Mouse (Mus musculus): ENCODE results near the gene Dnali1. TPM values are rescaled to one million over a fixed set of nuclear protein-coding genes. Genes with fewer than 3 reads are reported as not detected.

Dnali1 gene
- polyA plus RNA-seq, 1 experiment = 0.14 TPM

- H3K4me2 ChIP-seq (ENCODE audit: low read depth) = peak within 1 kb of the TSS; percentile 98
- H3K79me2 ChIP-seq (ENCODE audit: control insufficient read depth, insufficient read depth) = peaks cover 34% of the 10 kb centered on the region
- peak within 1 kb of the TSS; percentile 68 for H3K4me3 ChIP-seq
- H3K36me3 ChIP-seq (ENCODE audit: control insufficient read depth, insufficient read depth) = peaks cover 22% of the 10 kb centered on the region
- no peaks in the 10 kb centered on the region for H3K27me3 ChIP-seq (ENCODE audit: control insufficient read depth, insufficient read depth, insufficient read length)
- TF ChIP-seq POLR2A (IDR thresholded peaks at IDR 0.05; ENCODE audit: insufficient read length, low read depth) = peak; percentile 94
- no peak for TF ChIP-seq E2F4 (IDR thresholded peaks at IDR 0.05; ENCODE audit: insufficient read depth)
- no peak for TF ChIP-seq CEBPB (IDR thresholded peaks at IDR 0.05; ENCODE audit: insufficient read depth, poor library complexity, severe bottlenecking)
- no peak for TF ChIP-seq MAX (IDR thresholded peaks at IDR 0.05; ENCODE audit: low read depth)
- TF ChIP-seq MYOG (IDR thresholded peaks at IDR 0.05; ENCODE audit: control insufficient read depth in 1 of 3, insufficient read depth in 1 of 3, insufficient read length in 2 of 3, low read depth in 2 of 3) = peak in 1 of 3 experiments; percentile 42
- peak; percentile 91 for TF ChIP-seq POLR2AphosphoS2 (IDR thresholded peaks at IDR 0.05; ENCODE audit: insufficient read length, low read depth)
- no peak for TF ChIP-seq REST (IDR thresholded peaks at IDR 0.05; ENCODE audit: insufficient read depth, insufficient read length)
- no peak for TF ChIP-seq SRF (IDR thresholded peaks at IDR 0.05; ENCODE audit: control insufficient read depth, insufficient read length, low read depth)
- no peak for TF ChIP-seq TCF3 (IDR thresholded peaks at IDR 0.05; ENCODE audit: insufficient read length, low read depth)
- TF ChIP-seq MYOD1 (IDR thresholded peaks at IDR 0.05; ENCODE audit: control insufficient read depth in 1 of 3, insufficient read length in 2 of 3, low read depth in 2 of 3) = peak in 2 of 3 experiments; percentile 16 to 36
- TF ChIP-seq USF1 (IDR thresholded peaks at IDR 0.05; ENCODE audit: low read depth) = no peak
- TF ChIP-seq TCF12 (IDR thresholded peaks at IDR 0.05; ENCODE audit: insufficient read depth, poor library complexity, severe bottlenecking) = no peak
- H3ac ChIP-seq (ENCODE audit: control insufficient read depth, insufficient read length) = peak within 1 kb of the TSS; percentile 90
Measured at GRCm38 (mm10) chr4:125066490-125067370, 1.2 kb upstream of the Dnali1 start, which contains the start of gene Snip1. Gene Snip1 (plus strand): TSS chr4:125066672.

- Histone ChIP-seq H3K27me3 (ENCODE audit: control insufficient read depth, insufficient read depth, insufficient read length) (no peaks in the 10 kb centered on the region), H3ac (ENCODE audit: control insufficient read depth, insufficient read length) (no peak overlapping the region), H3K36me3 (ENCODE audit: control insufficient read depth, insufficient read depth) (peaks cover under 1% of the 10 kb centered on the region), H3K79me2 (ENCODE audit: control insufficient read depth, insufficient read depth) (peaks cover 20% of the 10 kb centered on the region), H3K4me3 (no peak overlapping the region), H3K4me2 (ENCODE audit: low read depth) (no peak overlapping the region)
- TF ChIP-seq REST (IDR thresholded peaks at IDR 0.05; ENCODE audit: insufficient read depth, insufficient read length) (no peak), TCF3 (IDR thresholded peaks at IDR 0.05; ENCODE audit: insufficient read length, low read depth) (no peak), MYOG (IDR thresholded peaks at IDR 0.05; ENCODE audit: control insufficient read depth in 1 of 3, insufficient read depth in 1 of 3, insufficient read length in 2 of 3, low read depth in 2 of 3) (no peak), CEBPB (IDR thresholded peaks at IDR 0.05; ENCODE audit: insufficient read depth, poor library complexity, severe bottlenecking) (no peak), MYOD1 (IDR thresholded peaks at IDR 0.05; ENCODE audit: control insufficient read depth in 1 of 3, insufficient read length in 2 of 3, low read depth in 2 of 3) (no peak), USF1 (IDR thresholded peaks at IDR 0.05; ENCODE audit: low read depth) (no peak), POLR2A (IDR thresholded peaks at IDR 0.05; ENCODE audit: insufficient read length, low read depth) (no peak), POLR2AphosphoS2 (IDR thresholded peaks at IDR 0.05; ENCODE audit: insufficient read length, low read depth) (no peak), TCF12 (IDR thresholded peaks at IDR 0.05; ENCODE audit: insufficient read depth, poor library complexity, severe bottlenecking) (no peak), SRF (IDR thresholded peaks at IDR 0.05; ENCODE audit: control insufficient read depth, insufficient read length, low read depth) (no peak)
Measured at GRCm38 (mm10) chr4:125063829-125064228, 1.7 kb downstream of the Dnali1 start.

GRCm38 (mm10) chr4:125059025-125059424 lies 6.5 kb downstream of the Dnali1 start:
- Histone ChIP-seq H3K4me3 (no peak overlapping the region), H3K27me3 (ENCODE audit: control insufficient read depth, insufficient read depth, insufficient read length) (no peaks in the 10 kb centered on the region), H3K4me2 (ENCODE audit: low read depth) (no peak overlapping the region), H3K79me2 (ENCODE audit: control insufficient read depth, insufficient read depth) (no peaks in the 10 kb centered on the region), H3K36me3 (ENCODE audit: control insufficient read depth, insufficient read depth) (peaks cover 11% of the 10 kb centered on the region), H3ac (ENCODE audit: control insufficient read depth, insufficient read length) (no peak overlapping the region)
- TF ChIP-seq SRF (IDR thresholded peaks at IDR 0.05; ENCODE audit: control insufficient read depth, insufficient read length, low read depth) = no peak

DNA sequence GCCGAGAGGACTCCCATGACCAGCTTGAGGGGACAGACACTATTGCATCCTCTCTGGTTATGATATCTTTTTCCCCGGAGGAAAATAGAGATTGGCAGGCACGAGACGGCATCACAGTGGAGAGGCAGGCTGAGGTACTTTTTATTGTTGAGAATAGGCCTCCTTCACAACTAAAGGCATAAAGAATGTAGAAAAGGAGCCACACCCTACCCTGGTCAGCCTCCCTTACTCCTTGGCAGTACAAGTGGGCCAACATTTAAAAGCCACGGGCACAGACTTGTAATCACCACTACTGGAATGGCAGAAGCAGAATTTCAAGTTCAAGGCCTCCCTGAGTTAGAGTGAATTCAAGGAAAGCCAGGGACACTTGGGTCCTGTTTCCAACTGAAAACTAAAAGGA lies 7.5 kb downstream of the Dnali1 start:
- Histone ChIP-seq H3K4me2 (ENCODE audit: low read depth) (no peak overlapping the region), H3ac (ENCODE audit: control insufficient read depth, insufficient read length) (no peak overlapping the region), H3K4me3 (no peak overlapping the region), H3K79me2 (ENCODE audit: control insufficient read depth, insufficient read depth) (no peaks in the 10 kb centered on the region), H3K27me3 (ENCODE audit: control insufficient read depth, insufficient read depth, insufficient read length) (no peaks in the 10 kb centered on the region), H3K36me3 (ENCODE audit: control insufficient read depth, insufficient read depth) (peaks cover 21% of the 10 kb centered on the region)
- no peak for TF ChIP-seq POLR2A (IDR thresholded peaks at IDR 0.05; ENCODE audit: insufficient read length, low read depth)
- TF ChIP-seq E2F4 (IDR thresholded peaks at IDR 0.05; ENCODE audit: insufficient read depth) = no peak
- no peak for TF ChIP-seq MYOG (IDR thresholded peaks at IDR 0.05; ENCODE audit: control insufficient read depth in 1 of 3, insufficient read depth in 1 of 3, insufficient read length in 2 of 3, low read depth in 2 of 3)
- no peak for TF ChIP-seq MAX (IDR thresholded peaks at IDR 0.05; ENCODE audit: low read depth)
- TF ChIP-seq MYOD1 (IDR thresholded peaks at IDR 0.05; ENCODE audit: control insufficient read depth in 1 of 3, insufficient read length in 2 of 3, low read depth in 2 of 3) = no peak
- TF ChIP-seq CEBPB (IDR thresholded peaks at IDR 0.05; ENCODE audit: insufficient read depth, poor library complexity, severe bottlenecking) = no peak
- no peak for TF ChIP-seq POLR2AphosphoS2 (IDR thresholded peaks at IDR 0.05; ENCODE audit: insufficient read length, low read depth)
- TF ChIP-seq REST (IDR thresholded peaks at IDR 0.05; ENCODE audit: insufficient read depth, insufficient read length) = no peak
- TF ChIP-seq USF1 (IDR thresholded peaks at IDR 0.05; ENCODE audit: low read depth) = no peak
- no peak for TF ChIP-seq SRF (IDR thresholded peaks at IDR 0.05; ENCODE audit: control insufficient read depth, insufficient read length, low read depth)
- TF ChIP-seq TCF12 (IDR thresholded peaks at IDR 0.05; ENCODE audit: insufficient read depth, poor library complexity, severe bottlenecking) = no peak
- no peak for TF ChIP-seq TCF3 (IDR thresholded peaks at IDR 0.05; ENCODE audit: insufficient read length, low read depth)
